Mouse (Mus musculus): ENCODE results near the gene Kit.

DNA sequence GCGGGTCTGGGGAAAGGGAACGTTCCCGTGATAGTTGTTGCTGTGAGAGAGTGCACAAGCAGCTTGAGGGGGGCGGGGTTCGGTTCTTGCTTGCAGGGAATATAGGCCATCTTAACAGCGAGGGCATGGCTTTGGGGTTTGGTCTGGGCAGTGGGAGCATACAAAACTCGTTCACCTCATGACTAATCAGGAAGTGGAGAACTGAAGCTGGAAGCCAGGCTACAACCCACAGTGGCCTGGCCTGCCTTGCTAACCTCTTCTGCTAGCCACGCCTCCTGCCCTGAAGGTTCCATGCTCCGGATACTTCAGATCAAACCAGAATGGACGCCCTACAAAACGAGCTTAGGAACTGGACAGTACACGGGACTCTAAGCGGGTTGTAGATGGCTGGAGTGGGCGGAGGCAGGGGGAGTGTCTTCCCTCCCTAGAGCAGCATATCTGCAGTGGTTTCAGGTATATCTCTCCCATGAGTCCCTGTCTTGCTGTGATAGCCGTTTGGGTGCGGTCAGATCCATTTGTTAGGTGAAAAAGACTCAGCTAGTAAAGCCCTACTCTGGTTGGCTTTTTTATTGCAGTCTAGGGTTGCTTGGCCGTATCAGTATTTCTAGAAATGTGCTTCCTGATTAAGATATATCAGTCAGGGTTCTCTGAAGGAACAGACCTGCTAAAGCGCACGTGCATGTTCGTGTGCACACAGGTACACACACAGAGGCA is 49.4 kb downstream of the Kit start:
- TF ChIP-seq CTCF (IDR thresholded peaks at IDR 0.05; ENCODE audit: control insufficient read depth, insufficient read depth, low read length) (no peak), POLR2A (IDR thresholded peaks at IDR 0.05; ENCODE audit: borderline replicate concordance, control insufficient read depth, low read depth, low read length) (no peak)
